Mouse (Mus musculus): ENCODE data around the gene Gdpgp1.

DNA sequence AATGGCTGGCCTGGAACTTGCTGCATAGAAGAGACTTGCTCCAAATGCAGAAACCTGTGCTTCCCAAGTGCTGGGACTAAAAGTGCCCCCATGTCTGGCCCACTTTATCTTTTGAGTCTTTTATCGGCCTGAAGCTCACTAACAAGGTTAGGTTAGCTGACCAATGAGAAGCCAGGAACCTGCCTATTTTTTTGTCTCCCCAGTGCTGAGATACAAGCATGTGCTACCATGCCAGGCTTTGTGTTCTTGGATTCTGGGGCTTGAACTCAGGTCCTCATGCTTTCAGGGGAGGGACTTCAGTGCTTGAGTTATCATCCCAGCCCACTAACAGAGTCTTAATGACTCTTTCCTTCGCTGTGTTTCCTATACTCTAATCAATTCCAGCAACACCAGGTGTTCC, 25.0 kb downstream of the Gdpgp1 start:
- TF ChIP-seq POLR2A (IDR thresholded peaks at IDR 0.05; ENCODE audit: insufficient read length, low read depth) = no peak
- no peak for TF ChIP-seq CEBPB (IDR thresholded peaks at IDR 0.05; ENCODE audit: insufficient read depth, poor library complexity, severe bottlenecking)
- TF ChIP-seq E2F4 (IDR thresholded peaks at IDR 0.05; ENCODE audit: insufficient read depth) = no peak
- no peak for TF ChIP-seq MAX (IDR thresholded peaks at IDR 0.05; ENCODE audit: low read depth)
- no peak for TF ChIP-seq MYOG (IDR thresholded peaks at IDR 0.05; ENCODE audit: control insufficient read depth in 1 of 3, insufficient read depth in 1 of 3, insufficient read length in 2 of 3, low read depth in 2 of 3)
- TF ChIP-seq USF1 (IDR thresholded peaks at IDR 0.05; ENCODE audit: low read depth) = no peak
- no peak for TF ChIP-seq TCF3 (IDR thresholded peaks at IDR 0.05; ENCODE audit: insufficient read length, low read depth)
